Mouse (Mus musculus): Measurements from ENCODE around the gene Stard3.

Stard3 gene

DNA sequence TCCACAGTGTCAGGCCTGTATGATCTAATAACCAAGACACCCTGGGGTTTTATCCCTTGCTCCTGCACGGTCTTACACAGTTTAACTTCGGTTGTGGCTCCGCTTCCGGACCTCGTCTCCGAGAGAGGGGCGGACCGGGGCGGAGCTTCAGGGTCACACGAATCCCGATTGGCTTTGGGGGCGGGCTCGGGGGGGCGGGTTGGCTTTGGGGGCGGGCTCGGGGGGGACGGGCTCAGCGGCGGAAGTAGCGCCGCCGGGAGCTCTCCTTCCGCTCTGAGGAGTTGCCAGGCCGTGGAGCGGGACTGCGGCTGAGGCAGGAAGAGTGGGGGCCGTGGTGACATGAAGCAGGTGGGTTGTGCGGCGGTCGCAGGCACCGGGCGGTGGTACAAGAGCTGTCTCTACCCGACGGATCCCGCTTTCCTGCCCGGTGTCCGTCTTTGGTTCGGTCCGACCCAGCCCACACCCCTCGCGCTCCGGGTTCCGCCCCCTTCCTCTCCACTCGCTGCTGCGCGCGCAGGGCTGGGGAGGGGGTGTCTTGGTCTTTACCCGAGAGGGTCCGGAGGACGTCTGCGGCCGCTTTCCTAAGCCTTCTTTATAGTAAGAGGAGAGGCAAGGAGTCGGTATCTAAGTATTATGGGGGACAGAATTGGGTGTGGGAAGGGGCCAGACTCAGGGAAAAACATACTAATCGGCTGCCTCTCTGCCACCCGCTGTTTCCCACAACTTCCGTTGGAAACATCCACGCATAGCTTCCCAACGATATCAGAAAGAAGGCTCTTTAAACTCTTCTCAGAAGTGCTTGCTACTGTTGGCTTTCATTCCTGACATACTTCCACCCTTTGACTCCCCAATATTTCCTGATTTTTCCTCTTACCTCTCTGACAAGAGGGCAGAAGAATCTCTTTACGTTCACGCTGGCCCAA, at the start of gene Stard3:
TSS of gene Stard3 (plus strand) at position 208 of the 923 bp plus-strand sequence.
- DNase-seq (ENCODE audit: low spot score in 2 of 2), result peak; percentile 92 to 95

DNA sequence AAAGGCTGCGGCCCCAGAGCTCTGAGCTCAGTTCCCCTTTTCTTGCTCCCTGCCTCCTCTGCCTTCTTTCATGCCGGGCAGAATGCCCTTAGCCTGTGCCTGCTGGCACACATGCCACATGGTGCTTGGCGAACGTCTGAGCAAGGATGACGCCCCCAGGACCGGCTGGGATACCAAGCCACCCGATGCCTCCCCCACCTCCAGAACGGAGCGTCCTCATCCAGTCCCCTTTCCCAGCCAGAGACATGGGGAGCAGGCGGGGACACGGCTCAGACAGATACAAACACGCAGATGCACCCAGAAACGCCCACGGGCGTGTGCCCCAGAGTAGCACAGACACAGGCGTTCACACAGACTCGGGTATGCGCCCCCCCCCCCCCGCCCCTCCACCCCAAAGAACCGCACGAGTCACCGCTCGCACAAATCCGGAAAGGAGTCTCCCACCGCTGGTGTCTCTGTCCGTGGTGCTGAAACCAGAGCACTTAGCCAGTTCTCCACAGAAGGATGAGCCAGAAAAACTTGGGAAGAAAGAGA, 44.3 kb upstream of the Stard3 start:
- no peak for DNase-seq (ENCODE audit: low spot score in 2 of 2)

DNA sequence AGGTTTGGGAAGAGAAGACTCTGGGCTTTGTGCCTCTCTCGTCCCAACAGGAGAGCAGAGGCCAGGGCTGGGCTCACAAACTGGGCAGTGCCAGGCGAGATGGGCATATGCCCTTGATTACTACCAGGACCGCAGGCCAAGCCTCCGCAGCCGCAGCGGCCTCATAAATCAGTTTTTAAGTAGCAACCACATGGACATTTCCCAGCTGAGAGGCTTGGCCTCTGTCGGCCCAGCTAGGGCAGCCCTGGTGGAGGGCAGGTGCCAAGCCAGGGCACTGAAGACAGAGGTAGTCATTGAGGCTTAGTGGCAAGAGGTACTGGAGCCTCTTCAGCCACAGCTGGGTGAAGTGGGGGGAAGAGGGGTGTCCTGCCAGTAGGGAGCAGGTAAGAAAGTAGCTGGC, 40.7 kb upstream of the Stard3 start:
- DNase-seq (ENCODE audit: low spot score in 2 of 2), result no peak

DNA sequence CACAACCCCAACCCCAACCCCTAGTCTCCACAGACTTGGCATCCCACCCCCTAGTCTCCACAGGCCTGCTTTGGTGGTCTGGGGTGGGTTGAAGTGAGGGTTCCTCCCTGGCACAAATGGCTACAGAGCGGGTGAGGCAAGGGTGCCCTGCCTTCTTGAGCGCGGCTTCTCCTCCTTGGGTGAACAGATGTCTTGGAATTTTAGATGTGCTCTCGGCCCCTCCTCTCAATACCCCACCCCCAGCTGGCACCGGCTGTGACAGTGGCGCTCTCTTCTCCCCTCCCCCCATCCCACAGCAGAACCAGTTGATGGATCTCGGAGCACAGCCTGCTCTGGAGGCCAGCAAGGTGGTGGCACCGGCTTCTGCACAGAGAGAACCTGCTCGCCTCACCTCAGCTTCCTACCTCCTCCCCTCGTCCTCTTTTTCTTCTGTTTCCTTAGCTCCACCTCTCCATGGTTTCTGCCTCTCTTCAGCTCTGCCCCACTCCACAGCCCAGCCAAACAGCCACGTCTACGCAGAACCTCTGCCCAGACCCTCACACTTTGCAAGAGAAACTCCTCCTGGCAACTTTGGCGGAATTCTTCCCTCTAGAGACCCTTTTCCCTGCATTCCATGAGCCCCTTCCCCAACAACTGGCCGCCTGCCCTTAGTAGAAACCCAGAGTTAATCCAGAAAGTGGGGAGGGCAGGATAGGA, 39.6 kb upstream of the Stard3 start:
- DNase-seq (ENCODE audit: low spot score in 2 of 2), result no peak

DNA sequence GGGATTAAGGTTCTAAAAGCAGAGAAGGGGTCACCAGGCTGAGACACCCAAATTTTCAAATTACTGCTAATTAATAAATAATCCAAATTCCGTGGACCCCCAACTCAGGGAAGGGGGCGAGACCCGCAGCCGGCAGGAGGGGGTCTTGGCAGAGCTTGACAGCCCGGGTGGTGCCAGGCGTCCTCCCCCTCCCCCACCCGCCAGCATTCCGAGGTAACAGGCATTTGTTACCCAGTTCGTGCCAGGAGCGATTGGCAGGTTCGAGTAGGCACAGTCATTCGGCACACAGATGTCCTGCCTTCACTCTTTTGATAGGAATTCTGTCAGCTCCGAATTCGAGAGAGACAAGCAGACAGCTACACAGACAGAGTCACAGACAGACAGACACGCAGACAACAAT, 39.0 kb upstream of the Stard3 start:
- DNase-seq (ENCODE audit: low spot score in 2 of 2), result no peak

DNA sequence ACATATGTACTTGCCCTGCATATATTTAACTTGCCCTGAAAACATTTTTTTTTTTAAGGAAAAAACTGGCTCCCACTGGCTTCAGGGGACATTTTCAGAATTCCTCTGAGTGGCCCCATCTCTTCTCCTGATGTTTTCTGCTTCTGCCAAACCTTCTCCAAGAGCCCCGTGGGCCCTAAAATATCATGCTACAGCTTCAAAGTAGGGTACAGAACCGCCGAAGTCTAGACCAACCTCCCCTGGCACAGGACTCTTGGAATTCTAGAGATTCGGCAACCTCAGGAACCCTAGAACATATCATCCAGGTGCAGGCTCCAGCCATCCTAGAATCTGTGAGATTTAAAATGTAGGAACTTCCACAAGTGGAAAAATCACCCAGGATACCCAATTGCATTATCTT, 38.6 kb upstream of the Stard3 start:
- DNase-seq (ENCODE audit: low spot score in 2 of 2), result no peak

DNA sequence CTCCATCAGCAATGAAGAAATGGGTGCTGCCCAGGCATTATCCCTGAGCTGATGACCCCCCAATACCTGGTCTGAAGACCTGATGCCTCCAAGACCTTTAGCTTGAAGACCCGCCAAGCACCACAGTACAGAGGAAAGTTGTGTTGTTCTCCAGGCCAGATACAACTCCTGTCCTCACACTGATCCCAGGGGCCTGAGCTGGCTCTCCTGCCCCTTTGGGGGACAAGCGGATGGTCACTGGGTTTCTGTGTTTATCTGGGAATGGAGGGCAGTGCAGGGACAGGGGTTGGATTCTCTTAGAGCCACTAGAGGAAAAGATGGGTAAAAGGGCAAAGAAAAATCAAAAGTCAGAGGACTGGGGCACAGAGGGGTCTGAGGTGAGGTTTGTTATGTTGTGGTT, 38.2 kb upstream of the Stard3 start:
- no peak for DNase-seq (ENCODE audit: low spot score in 2 of 2)

DNA sequence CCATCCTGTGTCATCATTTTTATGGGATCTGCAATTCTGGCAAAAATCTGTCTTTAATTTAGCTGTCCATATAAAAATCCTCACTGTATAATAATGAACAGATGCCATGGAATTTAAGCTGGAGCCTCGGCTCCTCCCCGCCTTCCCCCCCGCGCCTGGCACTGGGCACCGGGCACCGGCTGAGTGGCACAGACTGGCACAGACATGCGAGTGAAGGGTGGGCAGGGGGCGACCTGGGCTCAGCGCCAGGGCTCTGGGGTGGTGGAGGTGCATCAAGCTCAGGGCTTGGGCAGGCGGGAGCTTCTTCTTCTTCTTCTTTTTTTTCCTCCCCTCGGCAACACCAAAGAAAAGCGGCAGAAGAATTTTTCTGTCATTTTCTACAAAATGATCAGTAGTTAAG, 37.8 kb upstream of the Stard3 start:
- DNase-seq (ENCODE audit: low spot score in 2 of 2), result no peak

DNA sequence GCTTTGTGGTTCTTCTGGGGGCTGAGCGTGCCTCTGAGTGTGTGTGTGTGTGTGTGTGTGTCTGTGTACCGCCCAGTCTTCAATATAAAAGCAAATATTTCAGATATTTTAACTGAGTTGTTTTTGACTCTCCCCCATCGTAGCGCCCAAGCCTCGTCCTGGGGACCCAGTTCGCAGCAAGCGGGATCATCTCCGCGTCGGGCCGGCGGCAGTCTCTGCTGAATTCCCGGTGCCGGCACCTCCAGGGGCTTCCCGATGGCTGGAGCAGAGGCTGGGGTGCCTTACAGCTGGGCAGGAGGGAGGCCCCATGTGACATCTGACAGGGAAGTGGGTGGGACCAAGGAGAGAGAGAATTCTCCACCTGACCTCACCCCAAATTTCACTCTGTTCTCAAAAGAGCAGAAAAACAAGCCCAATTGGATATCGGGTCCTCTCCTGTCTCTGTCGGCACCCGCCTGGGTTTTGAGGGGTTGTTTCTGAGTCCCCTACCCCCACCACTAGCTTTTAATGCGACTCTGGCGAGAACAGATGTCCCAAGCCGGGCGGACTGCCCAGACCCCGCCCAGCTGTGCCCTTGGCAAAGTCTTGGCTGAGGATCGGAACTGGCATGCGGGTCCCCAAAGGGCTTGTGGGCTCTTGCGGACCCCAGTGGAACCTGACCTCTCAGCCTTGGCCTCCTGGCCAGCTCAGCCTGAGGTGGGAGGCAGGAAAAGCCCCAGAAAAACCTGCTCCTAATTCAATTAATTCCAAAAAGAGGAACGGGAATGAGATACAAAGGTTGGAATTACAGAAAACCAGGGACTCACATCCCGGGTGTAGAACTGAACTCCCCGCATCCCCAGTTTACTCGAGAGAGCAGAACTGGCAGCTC, 37.1 kb upstream of the Stard3 start:
- no peak for DNase-seq (ENCODE audit: low spot score in 2 of 2)

DNA sequence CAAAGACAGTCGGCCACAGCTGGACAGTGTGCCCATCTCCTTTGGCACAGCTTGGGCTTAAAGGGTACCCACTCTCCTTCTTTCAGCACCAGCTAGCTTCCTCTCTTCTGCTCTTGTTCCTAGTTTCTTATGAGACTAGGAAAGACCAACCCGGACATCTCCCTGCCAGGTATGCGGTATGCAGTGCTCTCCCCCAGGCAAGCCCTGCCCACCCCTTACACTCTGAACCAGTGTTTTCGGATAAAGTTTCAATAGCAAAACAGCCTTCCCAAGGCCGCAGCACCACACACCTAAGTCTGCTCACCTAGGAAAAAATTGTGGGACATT, 36.5 kb upstream of the Stard3 start:
- no peak for DNase-seq (ENCODE audit: low spot score in 2 of 2)

DNA sequence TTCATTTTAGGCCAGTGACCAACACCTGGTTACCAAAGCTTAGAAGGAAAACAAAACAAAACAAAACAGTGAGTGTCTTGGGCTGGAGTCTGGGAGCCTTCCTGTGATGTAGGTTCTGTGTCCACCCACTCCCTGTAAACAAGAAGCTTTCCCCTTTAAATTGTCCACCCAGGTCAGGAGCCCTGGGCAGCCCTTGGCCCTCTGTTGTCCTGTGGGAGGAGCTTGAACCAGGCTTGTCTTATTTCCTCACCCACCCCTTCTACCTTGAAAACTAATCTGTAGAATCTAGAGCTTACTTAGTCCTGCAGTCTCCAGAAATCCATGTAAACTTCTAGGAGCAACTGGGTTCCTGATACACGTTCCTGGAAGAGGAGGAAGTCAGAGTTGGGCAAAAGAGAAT, 36.0 kb upstream of the Stard3 start:
- DNase-seq (ENCODE audit: low spot score in 2 of 2), result no peak

DNA sequence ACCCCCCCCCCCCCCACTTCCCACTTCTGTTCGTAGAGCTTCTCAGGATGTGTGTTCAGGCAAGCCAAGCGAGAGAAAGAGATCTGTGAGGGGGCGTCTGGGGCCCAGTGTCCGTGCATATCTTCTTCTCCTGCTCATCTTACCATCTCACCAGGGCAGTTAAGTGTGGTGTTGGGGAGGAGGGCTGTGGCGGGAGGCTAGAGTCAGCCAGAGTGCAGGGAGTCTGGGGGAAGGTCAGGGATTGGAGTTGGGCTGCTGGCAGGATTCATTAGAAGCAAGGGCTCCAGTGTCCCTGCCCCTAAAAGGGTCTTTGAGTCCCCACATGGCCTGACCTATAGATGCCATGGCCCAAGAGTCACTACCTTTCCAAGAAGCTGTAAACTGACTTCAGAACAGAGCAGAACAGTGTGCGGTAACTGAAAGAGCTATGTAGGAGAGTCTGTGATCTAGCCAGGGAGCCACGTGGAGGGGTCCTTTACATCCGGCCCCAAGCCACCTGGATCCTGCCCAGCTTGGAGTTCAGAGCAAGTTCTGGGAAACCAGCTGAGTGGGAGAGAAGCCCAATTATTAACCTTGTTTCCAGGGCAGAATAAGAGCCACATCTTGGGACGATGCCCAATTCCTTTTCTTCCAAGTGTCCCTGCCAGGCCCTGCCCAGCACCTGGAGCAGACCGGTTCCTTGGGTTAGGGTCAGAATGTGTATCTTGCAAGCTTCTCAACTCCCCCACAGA, 34.9 kb upstream of the Stard3 start:
- DNase-seq (ENCODE audit: low spot score in 2 of 2), result no peak

DNA sequence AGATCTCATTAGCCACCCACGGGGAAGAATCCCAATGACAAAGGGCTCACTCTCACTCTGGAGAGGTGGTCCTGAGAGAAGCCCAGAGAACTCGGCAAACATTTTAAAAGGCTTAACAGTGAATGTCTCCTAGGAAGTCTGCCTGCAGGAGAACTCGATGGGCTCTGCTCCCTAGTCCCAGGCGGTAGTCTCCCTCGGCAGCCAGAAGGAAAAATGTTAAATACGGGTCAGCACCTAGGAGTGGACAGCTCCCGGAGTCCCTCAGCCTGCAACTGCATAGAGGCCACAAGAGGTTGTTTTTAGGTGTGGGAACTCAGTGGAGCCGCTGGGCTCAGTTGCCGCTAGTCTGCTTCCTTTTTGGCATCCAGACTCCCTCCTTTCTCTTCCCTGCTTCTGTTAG, 34.2 kb upstream of the Stard3 start:
- no peak for DNase-seq (ENCODE audit: low spot score in 2 of 2)

DNA sequence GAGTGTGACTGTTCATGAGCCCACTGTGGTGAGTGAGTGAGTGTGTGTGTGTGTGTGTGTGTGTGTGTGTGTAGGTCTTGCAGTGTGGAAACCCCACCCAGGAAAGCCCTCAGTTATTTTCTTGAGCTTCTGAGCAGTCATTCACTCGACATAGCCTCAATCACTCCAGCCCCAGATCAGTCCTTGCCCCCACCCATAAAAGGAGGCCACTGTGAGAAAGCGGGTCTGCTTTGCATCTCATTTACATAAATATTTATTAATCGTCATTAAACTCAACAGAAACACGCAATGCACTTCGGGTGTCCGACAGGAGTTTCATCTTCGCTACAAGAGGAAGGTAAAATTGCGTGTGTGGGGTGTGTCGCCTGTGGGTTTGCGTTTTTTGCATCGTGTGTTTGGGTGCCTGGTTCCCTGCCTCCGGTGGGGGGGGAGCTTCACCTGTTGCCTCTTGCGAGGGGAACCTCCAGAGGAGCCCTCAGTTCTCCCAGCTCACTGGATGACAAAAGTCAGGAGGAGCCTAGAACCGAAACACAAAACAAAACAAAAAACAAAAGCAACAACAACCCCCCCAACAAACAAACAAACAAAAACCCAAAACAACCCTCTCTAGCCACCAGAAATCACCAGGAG, 32.9 kb upstream of the Stard3 start:
- DNase-seq (ENCODE audit: low spot score in 2 of 2), result no peak

DNA sequence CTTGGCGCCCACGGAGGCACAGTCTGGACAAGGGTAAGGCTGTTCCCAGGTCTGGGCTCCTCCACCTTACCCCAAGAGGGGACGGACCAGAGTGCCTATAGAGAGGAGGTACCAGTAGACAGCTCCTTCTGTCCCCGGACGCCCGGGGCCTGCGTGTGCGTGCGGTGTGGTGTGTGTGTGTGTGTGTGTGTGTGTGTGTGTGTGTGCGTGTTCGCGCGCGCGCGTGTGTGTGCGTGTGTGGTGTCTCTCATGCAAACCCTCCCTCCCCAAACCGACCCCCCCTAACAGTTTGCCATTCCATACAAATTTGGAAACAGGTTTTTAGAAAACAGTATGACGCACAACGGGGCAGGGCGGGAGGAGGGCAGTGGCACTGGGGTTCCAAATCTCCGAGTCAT, 32.3 kb upstream of the Stard3 start:
- DNase-seq (ENCODE audit: low spot score in 2 of 2), result no peak

DNA sequence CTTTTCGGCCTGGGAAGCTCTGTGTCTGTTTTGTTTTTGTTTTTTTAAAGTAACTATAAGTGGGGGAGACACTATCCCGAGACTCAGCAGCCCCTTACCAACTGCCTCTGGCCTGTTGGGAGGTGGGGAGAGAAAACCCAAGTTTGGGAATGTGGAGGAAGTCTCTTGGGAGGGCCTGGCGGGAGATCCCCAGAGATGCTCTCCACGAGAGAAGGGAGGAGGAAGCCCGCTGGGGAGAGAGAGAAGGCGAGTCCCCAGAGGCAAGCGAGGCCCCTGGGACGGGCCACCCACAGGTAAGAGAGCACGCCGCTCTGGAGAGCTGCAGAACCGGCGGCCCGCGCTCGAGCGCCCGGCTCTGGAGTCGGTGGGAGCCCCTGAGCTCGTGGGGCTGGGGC, 31.4 kb upstream of the Stard3 start:
- DNase-seq (ENCODE audit: low spot score in 2 of 2), result no peak

DNA sequence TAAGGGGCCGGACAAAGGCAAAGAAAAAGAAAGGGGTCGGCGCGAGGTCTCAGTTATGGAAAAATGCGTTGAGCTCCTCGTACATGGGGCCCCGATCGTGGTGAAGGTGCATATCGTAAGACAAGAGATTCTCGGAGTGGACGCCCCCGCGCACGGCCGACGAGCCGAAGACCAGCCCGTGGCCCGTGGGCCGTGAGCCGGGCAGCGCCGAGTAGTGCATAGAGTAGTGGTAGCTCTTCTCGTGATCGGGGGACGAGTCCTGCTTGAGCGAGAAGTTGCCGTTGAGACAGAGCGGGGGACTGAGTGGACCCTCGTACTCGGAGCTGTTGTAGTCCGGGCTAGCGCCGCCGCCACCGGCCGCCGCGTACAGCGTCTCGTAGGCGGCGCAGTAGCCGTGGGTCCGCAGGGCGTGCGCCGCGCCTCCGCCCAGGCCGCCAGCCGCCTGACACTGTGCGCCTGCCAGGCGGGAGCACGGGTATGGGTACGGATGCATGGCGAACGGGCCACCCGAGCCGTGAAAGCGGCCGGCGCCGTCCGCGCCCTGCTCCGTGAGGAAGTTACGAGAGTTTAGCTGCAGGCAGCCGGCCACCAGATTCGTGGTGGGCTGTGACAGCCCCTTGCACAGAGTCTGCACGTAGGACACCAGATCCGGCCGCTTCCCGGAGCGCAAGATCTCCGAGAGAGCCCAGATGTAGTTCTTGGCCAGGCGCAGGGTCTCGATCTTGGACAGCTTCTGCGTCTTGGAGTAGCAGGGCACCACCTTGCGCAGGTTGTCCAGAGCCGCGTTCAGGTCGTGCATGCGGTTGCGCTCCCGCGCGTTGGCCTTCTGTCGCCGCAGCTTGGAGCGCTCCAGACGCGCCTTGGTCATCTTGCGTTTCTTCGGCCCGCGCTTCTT, 30.8 kb upstream of the Stard3 start:
- no peak for DNase-seq (ENCODE audit: low spot score in 2 of 2)

DNA sequence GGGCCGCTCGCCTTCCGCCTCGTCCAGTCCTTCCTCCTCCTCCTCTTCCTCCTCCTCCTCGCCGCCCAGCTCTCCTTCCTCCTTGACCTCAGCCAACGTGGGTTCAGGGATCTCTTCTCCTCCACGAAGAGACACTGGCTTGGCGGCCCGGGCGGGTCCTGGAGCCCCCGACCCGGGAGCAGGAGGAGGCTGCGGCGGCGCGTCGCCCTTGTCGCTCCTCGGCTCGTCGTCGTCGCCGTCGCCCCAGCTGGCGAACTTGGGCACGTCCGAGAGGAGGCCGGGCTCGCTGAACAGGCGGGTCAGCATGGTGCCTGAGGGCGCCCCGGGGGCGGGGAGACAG, 30.2 kb upstream of the Stard3 start:
- DNase-seq (ENCODE audit: low spot score in 2 of 2), result no peak

DNA sequence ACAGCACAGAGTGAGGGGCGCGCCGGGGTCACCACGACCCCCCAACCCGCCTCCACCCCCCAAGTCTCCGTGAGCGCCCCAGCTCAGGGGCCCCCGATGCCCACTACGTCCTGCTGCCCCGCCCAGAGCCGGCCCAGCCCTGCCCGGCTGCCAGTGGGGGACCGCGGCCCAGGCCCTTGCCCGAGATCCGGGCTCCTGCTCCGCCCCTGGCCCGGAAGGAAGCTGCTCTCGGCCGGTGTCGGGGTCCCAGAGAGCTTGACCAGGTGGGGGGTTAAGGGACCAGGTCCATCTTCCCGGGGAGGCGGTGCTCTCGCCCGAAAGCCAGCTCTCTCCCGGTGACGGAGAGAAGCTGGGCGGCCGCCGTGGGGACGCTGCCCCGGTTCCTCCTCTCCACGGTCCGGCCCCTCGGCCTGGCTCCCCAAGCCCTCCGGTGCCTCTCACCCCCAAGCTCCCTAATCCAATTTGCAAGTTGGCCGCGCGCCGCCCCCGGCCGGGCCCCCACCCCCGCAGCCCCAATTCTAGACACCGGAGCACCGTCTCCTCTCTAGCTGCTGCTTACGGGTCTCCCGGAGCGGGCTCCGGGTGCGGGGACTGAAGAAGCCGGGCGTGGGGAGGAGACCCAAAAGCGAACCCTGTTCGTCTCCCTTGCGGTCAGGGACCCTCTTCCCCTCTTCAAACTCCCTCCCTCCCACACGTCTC, 29.6 kb upstream of the Stard3 start:
- DNase-seq (ENCODE audit: low spot score in 2 of 2), result no peak

All from spleen, postnatal 36 days (tissue).